Mouse (Mus musculus): Measurements from ENCODE around the gene Fktn.

Gene Fktn

DNA sequence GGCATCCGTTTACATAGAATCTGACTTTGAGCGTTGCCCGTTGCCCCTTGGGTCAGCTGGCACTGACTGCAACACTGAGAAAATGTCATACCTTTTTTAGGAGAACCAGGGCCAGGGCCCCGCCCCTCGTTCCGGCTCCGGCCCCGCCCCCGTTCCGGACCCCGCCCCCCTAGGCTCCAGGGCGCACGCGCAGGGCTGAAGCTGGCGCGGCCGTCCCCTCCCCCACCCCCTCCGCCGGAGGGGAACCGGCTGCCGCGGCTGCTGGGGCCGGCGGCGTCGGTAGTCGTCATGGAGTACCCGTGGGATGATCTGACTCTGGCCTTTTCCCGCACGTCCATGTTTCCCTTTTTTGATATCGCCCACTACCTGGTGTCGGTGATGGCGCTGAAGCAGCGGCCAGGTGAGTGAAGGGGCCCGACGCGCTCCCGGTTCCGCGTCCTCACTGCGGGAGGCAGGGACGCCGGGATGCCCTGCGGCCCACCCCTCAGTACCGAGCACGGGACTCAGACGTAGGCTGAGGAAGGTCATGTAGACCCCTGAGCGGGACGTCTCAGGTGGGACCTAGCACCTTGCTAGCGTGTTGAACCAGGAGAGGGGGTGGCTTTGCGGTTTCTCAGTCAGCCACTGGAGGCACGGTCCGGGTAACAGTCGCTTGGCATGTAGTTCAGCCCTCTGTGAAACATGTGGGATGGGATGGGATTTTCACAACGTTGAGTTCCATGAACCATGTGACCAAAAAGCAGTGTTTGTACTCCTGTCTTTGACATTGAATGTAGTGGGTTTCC lies 112.2 kb downstream of the Fktn start, which contains the start of gene Tmem38b:
Gene Tmem38b, plus strand, starts transcription at position 225 of the 785 bp plus-strand sequence.
- DNase-seq (ENCODE audit: low read depth, low spot score) = peak; percentile 65

GRCm38 (mm10) chr4:53826641-53827248 lies 112.9 kb downstream of the Fktn start:
- no peak for DNase-seq (ENCODE audit: low read depth, low spot score)
